In genomic region chr14:99894708-99895383, GRCm38 (mm10) we compare ENCODE assay signal across 8 mouse cellular contexts.
DNase-seq lines count a peak whose midpoint lies in the region; ATAC-seq and TF ChIP-seq lines count a peak whose summit lies in the region.

No protein-coding gene starts in this region.

- no peak for TF ChIP-seq EP300 in heart, postnatal 0 days (IDR thresholded peaks at IDR 0.05; ENCODE audit: low read depth)

- DNase-seq in adrenal gland, postnatal 4 days (ENCODE audit: low spot score in 2 of 2): peak; percentile 8 to 15
- DNase-seq in embryonic facial prominence, embryonic 14.5 days (ENCODE audit: low spot score): peak; percentile 88
- DNase-seq in heart, postnatal 0 days (ENCODE audit: low spot score): peak; percentile 79
- peak; percentile 76 for DNase-seq in kidney, postnatal 14 days
- peak; percentile 5 to 33 for DNase-seq in thymus, postnatal 10 days (ENCODE audit: low spot score in 2 of 2)

- H3K27me3 ChIP-seq in E14TG2a.4 (ENCODE audit: insufficient read depth, low read length): no peaks in the 10 kb centered on the region
- H3K27me3 ChIP-seq in embryonic facial prominence, embryonic 14.5 days (replicated peaks; ENCODE audit: control insufficient read depth, insufficient read depth, low read length): no peaks in the 10 kb centered on the region
- H3K27me3 ChIP-seq in heart, postnatal 0 days (ENCODE audit: control insufficient read depth, insufficient read depth, low read length): no peaks in the 10 kb centered on the region
- no peaks in the 10 kb centered on the region for H3K27me3 ChIP-seq in liver, embryonic 12.5 days (replicated peaks)
- no peaks in the 10 kb centered on the region for H3K27me3 ChIP-seq in neural tube, embryonic 13.5 days

- H3K27ac ChIP-seq in embryonic facial prominence, embryonic 14.5 days (replicated peaks; ENCODE audit: low read depth, low read length): no peak overlapping the region; the same call in 1 of the 2 replicates
- no peak overlapping the region for H3K27ac ChIP-seq in heart, postnatal 0 days (ENCODE audit: low read depth)
- no peak overlapping the region for H3K27ac ChIP-seq in liver, embryonic 12.5 days
- no peak overlapping the region for H3K27ac ChIP-seq in neural tube, embryonic 13.5 days (replicated peaks)

- no peak overlapping the region for H3K4me2 ChIP-seq in embryonic facial prominence, embryonic 14.5 days (ENCODE audit: low read depth, low read length)
- no peak overlapping the region for H3K4me2 ChIP-seq in heart, postnatal 0 days (ENCODE audit: low read depth, low read length)
- no peak overlapping the region for H3K4me2 ChIP-seq in liver, embryonic 12.5 days
- H3K4me2 ChIP-seq in neural tube, embryonic 13.5 days: no peak overlapping the region

- H3K9me3 ChIP-seq in E14TG2a.4 (ENCODE audit: low read length): no peaks in the 10 kb centered on the region
- no peaks in the 10 kb centered on the region for H3K9me3 ChIP-seq in embryonic facial prominence, embryonic 14.5 days (ENCODE audit: control insufficient read depth, low read length)
- no peaks in the 10 kb centered on the region for H3K9me3 ChIP-seq in heart, postnatal 0 days (replicated peaks; ENCODE audit: control insufficient read depth, low read length)
- no peaks in the 10 kb centered on the region for H3K9me3 ChIP-seq in liver, embryonic 12.5 days (replicated peaks)
- no peaks in the 10 kb centered on the region for H3K9me3 ChIP-seq in neural tube, embryonic 13.5 days

- H3K36me3 ChIP-seq in E14TG2a.4 (ENCODE audit: insufficient read depth, low read length): no peaks in the 10 kb centered on the region
- no peaks in the 10 kb centered on the region for H3K36me3 ChIP-seq in embryonic facial prominence, embryonic 14.5 days (ENCODE audit: control insufficient read depth, insufficient read depth, low read length)
- no peaks in the 10 kb centered on the region for H3K36me3 ChIP-seq in heart, postnatal 0 days (replicated peaks; ENCODE audit: control insufficient read depth, insufficient read depth, low read length)
- H3K36me3 ChIP-seq in liver, embryonic 12.5 days: no peaks in the 10 kb centered on the region
- peaks cover 8% of the 10 kb centered on the region; the same call in 1 of the 2 replicates for H3K36me3 ChIP-seq in neural tube, embryonic 13.5 days

- peak; percentile 83 for TF ChIP-seq CTCF in E14TG2a.4 (conservative IDR thresholded peaks at IDR 0.05; ENCODE audit: low read length)
- peak; percentile 99 for TF ChIP-seq CTCF in heart, postnatal 0 days (IDR thresholded peaks at IDR 0.05; ENCODE audit: low read depth)

- H3K9ac ChIP-seq in embryonic facial prominence, embryonic 14.5 days (ENCODE audit: low read depth, low read length): no peak overlapping the region
- H3K9ac ChIP-seq in heart, postnatal 0 days (replicated peaks; ENCODE audit: low read depth, low read length): no peak overlapping the region
- H3K9ac ChIP-seq in liver, embryonic 12.5 days: no peak overlapping the region
- no peak overlapping the region for H3K9ac ChIP-seq in neural tube, embryonic 13.5 days

- no peak overlapping the region for H3K4me3 ChIP-seq in E14TG2a.4 (replicated peaks; ENCODE audit: low read length)
- H3K4me3 ChIP-seq in embryonic facial prominence, embryonic 14.5 days (ENCODE audit: low read depth, low read length): no peak overlapping the region
- no peak overlapping the region for H3K4me3 ChIP-seq in heart, postnatal 0 days (ENCODE audit: low read depth, low read length)
- no peak overlapping the region for H3K4me3 ChIP-seq in liver, embryonic 12.5 days
- H3K4me3 ChIP-seq in neural tube, embryonic 13.5 days: no peak overlapping the region

- ATAC-seq in embryonic facial prominence, embryonic 14.5 days (ENCODE audit: low read depth): peak; percentile 87
- ATAC-seq in heart, postnatal 0 days (ENCODE audit: insufficient read depth, low read depth): peak; percentile 72
- 0 out of 2 replicates have a peak, but pooled peaks have one; percentile 30 for ATAC-seq in liver, embryonic 12.5 days
- peak; percentile 88 for ATAC-seq in neural tube, embryonic 13.5 days (ENCODE audit: low read depth)

- WGBS in embryonic facial prominence, embryonic 14.5 days: 15% methylated on average over 7 of the region's 7 CpGs
- 17% methylated on average over 7 of the region's 7 CpGs for WGBS in heart, postnatal 0 days
- WGBS in liver, embryonic 12.5 days (ENCODE audit: insufficient replicate concordance): 15% methylated on average over 7 of the region's 7 CpGs
- WGBS in neural tube, embryonic 13.5 days: 18% methylated on average over 7 of the region's 7 CpGs

- no peaks in the 10 kb centered on the region for H3K4me1 ChIP-seq in E14TG2a.4 (replicated peaks; ENCODE audit: low read depth, low read length)
- no peaks in the 10 kb centered on the region for H3K4me1 ChIP-seq in embryonic facial prominence, embryonic 14.5 days (ENCODE audit: control insufficient read depth, insufficient read depth, low read length)
- peaks cover 4% of the 10 kb centered on the region; the same call in 1 of the 2 replicates for H3K4me1 ChIP-seq in heart, postnatal 0 days (ENCODE audit: control insufficient read depth, insufficient read depth)
- H3K4me1 ChIP-seq in liver, embryonic 12.5 days: no peaks in the 10 kb centered on the region
- no peaks in the 10 kb centered on the region for H3K4me1 ChIP-seq in neural tube, embryonic 13.5 days (replicated peaks)

Comparison
In these comparisons a context has a peak if more than half of its experiments do, and no peak if none do; other contexts are left out.
1. DNase-seq: peak in every context shown above with its lines; median percentile 88 in embryonic facial prominence, embryonic 14.5 days; 79 in heart, postnatal 0 days; 76 in kidney, postnatal 14 days; 19 in thymus, postnatal 10 days; 12 in adrenal gland, postnatal 4 days.
2. ATAC-seq: peak in every context shown above with its lines; median percentile 88 in neural tube, embryonic 13.5 days; 87 in embryonic facial prominence, embryonic 14.5 days; 72 in heart, postnatal 0 days; 30 in liver, embryonic 12.5 days.